Mouse (Mus musculus) brain, adult 10 weeks (tissue): ENCODE results near the gene Psmd13. TPM values are rescaled to one million over a fixed set of nuclear protein-coding genes. Genes with fewer than 3 reads are reported as not detected.

ENCODE experiments used
- polyA plus RNA-seq: library from polyadenylated mRNA; stranded (reverse); fragments of 350-450 nt; fragmentation: Illumina TruSeq; extraction: RNeasy Lipid Tissue Mini Kit (QIAGEN cat#74804); gene quantifications from one replicate; pipeline ENCODE4 v1.2.3, GENCODE M21; 2015; ENCODE audit warnings: low read depth, low replicate concordance

The Psmd13 gene
- polyA plus RNA-seq: 133 TPM

DNA sequence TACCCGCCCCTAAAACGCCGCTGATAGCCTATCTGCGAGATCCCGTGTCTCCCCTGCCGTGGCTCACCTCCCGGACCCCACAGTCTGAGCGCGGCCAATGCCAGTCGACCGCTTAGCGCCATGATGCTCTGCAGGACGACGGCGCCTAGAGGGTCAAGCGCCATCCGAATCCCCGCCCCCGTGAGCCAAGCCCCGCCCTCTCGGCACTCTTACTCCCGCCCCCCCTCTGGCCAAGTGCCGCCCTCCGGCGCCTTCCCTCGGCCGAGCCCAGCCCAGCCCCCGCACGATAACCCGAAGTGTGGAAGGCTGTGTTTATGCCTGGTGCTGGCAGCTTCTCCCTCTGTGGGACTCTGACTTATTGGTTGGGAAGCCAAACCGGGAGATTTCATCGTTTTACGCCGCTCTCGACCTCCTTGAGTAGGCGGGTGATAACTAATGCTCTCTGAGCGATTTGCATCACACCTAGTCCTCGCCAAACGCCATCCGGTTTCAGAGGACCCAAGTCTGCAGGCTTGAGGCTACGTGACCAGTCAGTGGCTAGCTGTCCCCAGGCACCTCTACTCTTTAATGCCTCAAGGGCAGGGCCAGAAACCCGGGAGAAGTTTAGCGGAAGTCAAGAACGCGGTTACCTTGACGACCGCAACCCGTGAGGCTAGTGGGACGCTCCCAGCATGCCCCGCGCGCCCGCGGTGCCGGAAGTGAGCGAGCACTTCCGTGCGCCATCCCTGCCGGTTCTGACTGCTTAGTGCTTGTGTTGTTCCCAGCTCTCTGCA is at the start of gene Psmd13, which contains the start of gene Sirt3:
TSS of gene Psmd13 (plus strand) at position 273 of the 773 bp plus-strand sequence.
TSS of gene Sirt3 (minus strand) at position 614 of the 773 bp plus-strand sequence.

GRCm38 (mm10) chr7:140834968-140835757 is 46.6 kb upstream of the Psmd13 start, which contains the start of gene Urah:
Gene Urah, plus strand, starts transcription at chr7:140835018.

GRCm38 (mm10) chr7:140844905-140845665 is 36.7 kb upstream of the Psmd13 start, which contains the start of gene Scgb1c1:
Gene Scgb1c1, plus strand, starts transcription at chr7:140845547.

GRCm38 (mm10) chr7:140847755-140848580 is 33.8 kb upstream of the Psmd13 start, which contains the start of gene Odf3:
Gene Odf3, plus strand, starts transcription at chr7:140847805.

GRCm38 (mm10) chr7:140855860-140856784 is 25.6 kb upstream of the Psmd13 start, which contains the start of gene Gm45785:
Gene Gm45785, minus strand, starts transcription at chr7:140856331.

DNA sequence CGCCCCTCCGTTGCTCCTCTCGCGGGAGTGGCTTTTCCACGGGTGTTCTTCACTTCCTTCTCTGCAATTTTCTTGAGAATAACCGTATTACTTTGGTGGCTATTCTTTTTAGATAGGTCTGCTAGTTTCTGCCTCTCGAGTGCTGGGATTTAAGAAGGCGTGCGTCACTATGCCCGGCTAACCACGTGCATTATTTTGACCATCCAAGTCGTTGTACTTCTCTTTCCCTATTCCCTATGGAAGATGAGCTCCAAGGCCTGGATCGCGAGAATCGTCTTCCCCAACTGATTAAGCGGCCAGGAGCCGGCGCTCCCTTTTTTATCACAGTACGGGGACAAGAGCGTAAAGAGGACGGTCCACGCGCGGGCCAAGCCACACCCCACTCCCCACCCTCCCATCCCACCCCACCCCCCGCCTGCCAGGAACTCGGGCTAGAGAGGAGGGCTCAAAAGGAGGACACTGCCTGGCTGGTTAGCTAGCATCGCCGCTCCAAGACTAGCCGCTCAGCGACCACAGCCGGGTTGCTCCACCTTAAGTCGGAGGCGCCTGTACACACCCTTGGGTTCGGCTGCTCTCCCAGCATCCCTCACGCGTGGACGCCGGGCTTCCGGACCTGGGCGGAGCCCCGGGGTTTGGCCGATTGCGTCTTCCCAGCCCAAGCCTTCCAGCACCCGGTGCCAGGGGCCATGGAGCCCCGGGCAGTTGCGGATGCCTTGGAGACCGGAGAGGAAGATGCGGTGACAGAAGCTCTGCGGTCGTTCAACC is 24.8 kb upstream of the Psmd13 start, which contains the start of gene Ric8a:
TSS of gene Ric8a (plus strand) at position 173 of the 765 bp plus-strand sequence.

DNA sequence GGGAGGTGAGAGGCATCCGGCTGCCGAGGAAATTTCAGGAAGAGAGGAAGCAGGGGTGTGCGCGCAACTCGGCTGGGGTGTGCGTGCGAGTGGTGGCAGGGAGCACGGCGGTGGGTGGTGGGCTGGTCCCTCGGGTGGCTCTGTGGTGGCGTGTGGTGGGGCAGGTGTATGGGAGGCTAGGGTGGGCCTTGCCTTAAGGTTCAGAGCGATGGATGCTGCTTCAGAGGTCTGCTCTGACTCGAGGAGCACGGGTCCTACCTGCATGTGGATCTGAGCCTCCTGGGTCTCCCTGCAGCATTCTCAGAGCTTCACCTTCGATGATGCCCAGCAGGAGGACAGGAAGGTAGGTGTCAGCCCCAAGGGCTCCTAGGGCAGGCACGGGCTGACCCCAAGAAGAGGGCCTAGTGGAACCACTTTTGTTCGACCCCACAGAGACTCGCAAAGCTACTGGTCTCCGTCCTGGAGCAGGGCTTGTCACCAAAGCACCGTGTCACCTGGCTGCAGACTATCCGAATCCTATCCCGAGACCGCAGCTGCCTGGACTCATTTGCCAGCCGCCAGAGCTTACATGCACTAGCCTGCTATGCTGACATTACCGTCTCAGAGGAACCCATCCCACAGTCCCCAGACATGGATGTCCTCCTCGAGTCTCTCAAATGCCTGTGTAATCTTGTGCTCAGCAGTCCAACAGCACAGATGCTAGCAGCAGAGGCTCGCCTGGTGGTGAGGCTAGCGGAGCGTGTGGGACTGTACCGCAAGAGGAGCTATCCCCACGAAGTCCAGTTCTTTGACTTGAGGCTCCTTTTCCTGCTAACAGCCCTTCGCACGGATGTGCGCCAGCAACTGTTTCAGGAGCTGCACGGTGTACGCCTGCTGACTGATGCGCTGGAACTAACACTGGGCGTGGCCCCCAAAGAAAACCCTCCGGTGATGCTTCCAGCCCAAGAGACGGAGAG is 23.9 kb upstream of the Psmd13 start, which contains the start of gene Bet1l:
TSS of gene Bet1l (minus strand) at position 28 of the 956 bp plus-strand sequence.

DNA sequence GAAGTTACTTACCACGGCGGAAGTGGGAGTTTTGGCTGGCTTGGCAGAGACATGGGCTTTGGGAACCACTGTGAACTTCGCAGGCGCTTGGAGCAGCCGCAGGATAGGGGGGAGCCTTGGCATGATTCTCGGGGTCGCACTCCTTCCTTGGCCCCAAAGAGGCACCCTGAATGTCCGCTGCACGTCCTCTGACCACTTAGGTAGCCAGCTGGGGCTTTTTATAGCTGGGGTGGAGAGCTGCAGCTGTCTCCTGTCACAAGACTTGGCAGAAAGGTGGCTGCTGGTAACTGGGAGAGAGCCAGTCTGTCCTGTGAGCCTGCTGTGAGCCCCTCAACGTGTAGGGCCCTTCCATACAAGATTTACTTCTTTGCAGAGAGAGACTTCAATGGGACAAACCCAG is 18.5 kb downstream of the Psmd13 start, which contains the start of gene Cox8b:
TSS of gene Cox8b (minus strand) at position 227 of the 400 bp plus-strand sequence.

GRCm38 (mm10) chr7:140920418-140921029 is 38.8 kb downstream of the Psmd13 start, which contains the start of gene Nlrp6:
Gene Nlrp6, plus strand, starts transcription at chr7:140920902.

GRCm38 (mm10) chr7:140941222-140942051 is 59.7 kb downstream of the Psmd13 start, which contains the start of gene Pgghg:
Gene Pgghg, plus strand, starts transcription at chr7:140941391.

Other genes with a start within 250 kb of the Psmd13 start
- not detected for gene Olfr53, start 235.5 kb upstream of the Psmd13 start, polyA plus RNA-seq
- not detected for gene Olfr539, start 222.0 kb upstream of the Psmd13 start, polyA plus RNA-seq
- gene Olfr45, start 200.0 kb upstream of the Psmd13 start, polyA plus RNA-seq: not detected
- gene Olfr541, start 184.7 kb upstream of the Psmd13 start, polyA plus RNA-seq: not detected
- gene Cyp2e1, start 118.2 kb upstream of the Psmd13 start, polyA plus RNA-seq: 0.73 TPM
- gene Syce1, start 94.1 kb upstream of the Psmd13 start, polyA plus RNA-seq: 0.52 TPM
- gene Zfp941, start 59.8 kb upstream of the Psmd13 start, polyA plus RNA-seq: 21.9 TPM
- 1.6 TPM for gene Urah, start 47.0 kb upstream of the Psmd13 start, polyA plus RNA-seq
- gene Scgb1c1, start 36.4 kb upstream of the Psmd13 start, polyA plus RNA-seq: not detected
- gene Odf3, start 34.2 kb upstream of the Psmd13 start, polyA plus RNA-seq: 0.28 TPM
- gene Gm45785, start 25.6 kb upstream of the Psmd13 start, polyA plus RNA-seq: not detected
- gene Ric8a, start 25.0 kb upstream of the Psmd13 start, polyA plus RNA-seq: 66.6 TPM
- 34.2 TPM for gene Bet1l, start 24.4 kb upstream of the Psmd13 start, polyA plus RNA-seq
- gene Sirt3, start 341 bp downstream of the Psmd13 start, polyA plus RNA-seq: 133 TPM
- gene Cox8b, start 18.5 kb downstream of the Psmd13 start, polyA plus RNA-seq: 4.6 TPM
- gene Nlrp6, start 38.9 kb downstream of the Psmd13 start, polyA plus RNA-seq: 0.34 TPM
- 4.3 TPM for gene Pgghg, start 59.4 kb downstream of the Psmd13 start, polyA plus RNA-seq
- not detected for gene Ifitm5, start 68.3 kb downstream of the Psmd13 start, polyA plus RNA-seq
- not detected for gene Gm45717, start 74.0 kb downstream of the Psmd13 start, polyA plus RNA-seq
- 31.6 TPM for gene Ifitm2, start 74.0 kb downstream of the Psmd13 start, polyA plus RNA-seq
- gene Ifitm1, start 85.3 kb downstream of the Psmd13 start, polyA plus RNA-seq: 8.0 TPM
- 39.7 TPM for gene Ifitm3, start 128.8 kb downstream of the Psmd13 start, polyA plus RNA-seq
- gene Ifitm6, start 136.0 kb downstream of the Psmd13 start, polyA plus RNA-seq: 1.1 TPM
- not detected for gene Gm17387, start 147.2 kb downstream of the Psmd13 start, polyA plus RNA-seq
- gene B4galnt4, start 179.1 kb downstream of the Psmd13 start, polyA plus RNA-seq: 44.9 TPM
- gene Pkp3, start 196.2 kb downstream of the Psmd13 start, polyA plus RNA-seq: not detected
- 2.7 TPM for gene Sigirr, start 218.6 kb downstream of the Psmd13 start, polyA plus RNA-seq
- gene Ano9, start 235.8 kb downstream of the Psmd13 start, polyA plus RNA-seq: not detected
- gene Ptdss2, start 240.4 kb downstream of the Psmd13 start, polyA plus RNA-seq: 59.5 TPM